Mouse (Mus musculus) heart, postnatal 0 days (tissue): Measurements from ENCODE around the gene Gm47996. TPM values are rescaled to one million over a fixed set of nuclear protein-coding genes. Genes with fewer than 3 reads are reported as not detected.
"Not testable (repeated sequence)": the region's sequence is repeated elsewhere in the genome, so short reads cannot be mapped to it uniquely, and the experiment has no call there.

Source experiments
- ATAC-seq: fragments of 200-750 bp; cut with Nextera tagmentation; 2 replicates; pipeline ENCODE4 v1.8.0; 2017; ENCODE audit warnings: low read depth, moderate number of reproducible peaks, moderate library complexity; ENCODE audit not compliant: insufficient read depth
- DNase-seq: peaks from one replicate; pipeline ENCODE4 v3.0.0-alpha.2; 2016; ENCODE audit warnings: low spot score
- H3K27ac ChIP-seq: fragments of 300-500 bp; sonication (generic); 2 replicates; pipeline ENCODE4 v1.5.1; 2014; ENCODE audit warnings: low read depth, mild to moderate bottlenecking
- H3K27me3 ChIP-seq: fragments of 300-500 bp; sonication (generic); 2 replicates; pipeline ENCODE4 v1.6.1; 2014; ENCODE audit warnings: low read length, mixed read lengths; ENCODE audit not compliant: control insufficient read depth, insufficient read depth
- H3K36me3 ChIP-seq: fragments of 300-500 bp; sonication (generic); replicated peaks from 2 replicates; pipeline ENCODE4 v1.6.1; 2014; ENCODE audit warnings: low read length, mixed read lengths; ENCODE audit not compliant: control insufficient read depth, insufficient read depth
- H3K4me1 ChIP-seq: fragments of 300-500 bp; sonication (generic); 2 replicates; pipeline ENCODE4 v1.6.1; 2014; ENCODE audit warnings: antibody characterized with exemption; ENCODE audit not compliant: control insufficient read depth, insufficient read depth
- H3K4me2 ChIP-seq: fragments of 300-500 bp; sonication (generic); 2 replicates; pipeline ENCODE4 v1.6.1; 2014; ENCODE audit warnings: low read depth, mild to moderate bottlenecking, low read length, moderate library complexity
- H3K4me3 ChIP-seq: fragments of 300-500 bp; sonication (generic); 2 replicates; pipeline ENCODE4 v1.5.1; 2014; ENCODE audit warnings: low read depth, low read length
- H3K9ac ChIP-seq: fragments of 300-500 bp; sonication (generic); replicated peaks from 2 replicates; pipeline ENCODE4 v1.6.1; 2014; ENCODE audit warnings: low read depth, low read length, mixed read lengths
- H3K9me3 ChIP-seq: fragments of 300-500 bp; sonication (generic); replicated peaks from 2 replicates; pipeline ENCODE4 v1.6.1; 2016; ENCODE audit warnings: low read length; ENCODE audit not compliant: control insufficient read depth
- CTCF ChIP-seq: IDR thresholded peaks from 2 replicates; pipeline ENCODE4 v1.5.1; 2016; ENCODE audit warnings: antibody characterized with exemption, control low read depth, low read depth
- EP300 ChIP-seq: IDR thresholded peaks from 2 replicates; pipeline ENCODE4 v1.6.1; 2016; ENCODE audit warnings: antibody characterized with exemption, low read depth
- WGBS: fragments of 180-500 bp; shearing (Covaris S2); extraction: QIAGEN DNeasy Blood & Tissue Kit; methylation state at CpG from one replicate; pipeline ENCODE4 v1.1.7; 2014; 5-methylcytosine and 5-hydroxymethylcytosine counted together
- polyA plus RNA-seq: library from polyadenylated mRNA; unstranded; fragments of >200 nt; fragmentation: Nextera tagmentation; extraction: Ambion mirVana; gene quantifications from 2 replicates; pipeline ENCODE4 v1.2.1, GENCODE M21; 2015
- total RNA-seq: library from RNA; depleted of rRNA; stranded (reverse); fragments of >200 nt; gene quantifications from 2 replicates; pipeline ENCODE4 v1.2.3, GENCODE M21; 2014; ENCODE audit warnings: low replicate concordance

Gm47996 gene
- total and polyA plus RNA-seq, 2 experiments from 2014 or later: not detected

DNA sequence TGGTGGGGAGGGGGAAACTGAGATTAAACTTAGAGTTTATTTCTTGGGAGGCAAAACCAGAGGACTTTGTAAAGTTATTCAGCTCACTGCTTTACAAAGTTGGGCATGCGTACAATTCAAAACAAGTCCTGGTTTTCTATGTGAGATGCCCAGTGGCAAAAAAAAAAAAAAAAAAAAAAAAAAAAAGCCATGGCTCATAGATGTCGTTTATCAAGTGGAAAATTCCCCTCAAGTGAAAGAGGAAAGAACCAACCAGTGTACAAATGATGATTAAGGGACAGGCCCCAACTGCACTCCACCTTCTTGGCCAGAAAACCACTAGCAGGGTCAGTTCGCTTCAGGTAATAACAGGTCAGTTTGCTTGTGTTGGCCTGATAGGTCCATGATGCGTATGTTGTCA is 21.5 kb upstream of the Gm47996 start:
- ATAC-seq: no peak
- H3K9ac ChIP-seq: no peak overlapping the region
- H3K4me2 ChIP-seq: no peak overlapping the region
- WGBS: 83% methylated on average over 4 of the region's 4 CpGs
- H3K4me1 ChIP-seq: no peaks in the 10 kb centered on the region
- H3K27ac ChIP-seq: no peak overlapping the region
- H3K27me3 ChIP-seq: no peaks in the 10 kb centered on the region
- H3K4me3 ChIP-seq: no peak overlapping the region
- H3K9me3 ChIP-seq: no peaks in the 10 kb centered on the region
- TF ChIP-seq CTCF (no peak), EP300 (no peak)
- no peak for DNase-seq
- no peaks in the 10 kb centered on the region for H3K36me3 ChIP-seq

- not testable (repeated sequence) for H3K4me1 ChIP-seq, H3K27ac ChIP-seq, H3K4me3 ChIP-seq, H3K4me2 ChIP-seq, H3K9me3 ChIP-seq, DNase-seq, H3K27me3 ChIP-seq, H3K36me3 ChIP-seq, ATAC-seq, H3K9ac ChIP-seq
- no CpG with 5 or more reads among the region's 7 CpGs for WGBS
Measured at GRCm38 (mm10) chr1:151192075-151192474, 17.9 kb upstream of the Gm47996 start, which contains the start of gene Gm8947. Gm8947 (plus strand) TSS chr1:151192376.

GRCm38 (mm10) chr1:151192739-151193138 is 17.2 kb upstream of the Gm47996 start:
- not testable (repeated sequence) for H3K9me3 ChIP-seq, H3K4me1 ChIP-seq, H3K9ac ChIP-seq, H3K4me3 ChIP-seq, ATAC-seq, DNase-seq, H3K27me3 ChIP-seq, H3K27ac ChIP-seq, H3K4me2 ChIP-seq, H3K36me3 ChIP-seq
- WGBS: 84% methylated on average over 15 of the region's 15 CpGs

DNA sequence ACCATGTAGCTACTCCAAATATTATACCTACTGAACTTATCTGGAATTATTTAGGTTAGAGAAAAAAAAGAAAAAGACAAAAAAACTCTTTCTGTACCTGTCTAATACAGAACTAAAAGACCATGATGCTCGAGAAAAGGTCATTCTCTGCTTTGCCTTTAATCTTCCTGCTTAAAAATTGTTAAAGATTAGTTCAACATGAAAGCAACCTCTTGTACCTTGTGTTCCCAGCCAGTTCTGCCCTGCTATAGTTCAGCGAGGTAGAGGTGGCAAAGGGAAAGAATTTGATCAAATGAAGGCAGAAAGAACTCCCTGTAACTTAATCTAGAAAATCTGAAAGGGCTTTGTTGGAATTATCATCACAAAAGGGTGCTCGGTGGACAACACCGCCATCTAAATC is 13.9 kb upstream of the Gm47996 start:
- not testable (repeated sequence) for H3K27ac ChIP-seq, H3K4me1 ChIP-seq
- WGBS: 77% methylated on average over 4 of the region's 4 CpGs

DNA sequence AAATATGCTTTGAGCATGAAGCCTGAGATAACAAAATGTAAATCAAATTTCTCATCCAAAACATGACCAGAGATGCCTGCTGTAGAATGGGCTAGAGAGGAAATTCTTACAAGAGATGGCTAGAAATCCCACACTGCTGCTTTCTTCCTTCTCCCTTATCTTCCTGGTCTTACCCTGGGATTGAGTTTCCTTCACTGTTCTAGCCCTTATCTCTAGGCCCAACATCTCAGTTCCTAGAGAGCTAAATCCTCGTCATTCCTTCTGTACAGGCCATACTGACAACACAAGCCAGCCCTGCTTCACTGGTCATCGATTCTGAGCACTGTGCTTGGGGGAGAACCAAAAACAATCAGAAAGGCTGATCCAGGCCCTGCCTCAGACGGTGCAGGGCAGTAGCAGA is 13.2 kb upstream of the Gm47996 start:
- not testable (repeated sequence) for H3K36me3 ChIP-seq, ATAC-seq, H3K4me2 ChIP-seq, H3K4me3 ChIP-seq, H3K27me3 ChIP-seq, H3K27ac ChIP-seq, H3K9me3 ChIP-seq, DNase-seq, H3K4me1 ChIP-seq, H3K9ac ChIP-seq
- 62% methylated on average over 3 of the region's 3 CpGs for WGBS

More for the DNA sequence above, 13.9 kb upstream of the Gm47996 start:
- not testable (repeated sequence) for H3K9ac ChIP-seq, H3K36me3 ChIP-seq, H3K4me2 ChIP-seq, DNase-seq, ATAC-seq, H3K9me3 ChIP-seq, H3K4me3 ChIP-seq, H3K27me3 ChIP-seq

- WGBS: 60% methylated on average over 2 of the region's 4 CpGs
Measured at GRCm38 (mm10) chr1:151198120-151198519, 11.8 kb upstream of the Gm47996 start, which contains the start of gene Gm47995. Gm47995 (plus strand) TSS chr1:151198448.

DNA sequence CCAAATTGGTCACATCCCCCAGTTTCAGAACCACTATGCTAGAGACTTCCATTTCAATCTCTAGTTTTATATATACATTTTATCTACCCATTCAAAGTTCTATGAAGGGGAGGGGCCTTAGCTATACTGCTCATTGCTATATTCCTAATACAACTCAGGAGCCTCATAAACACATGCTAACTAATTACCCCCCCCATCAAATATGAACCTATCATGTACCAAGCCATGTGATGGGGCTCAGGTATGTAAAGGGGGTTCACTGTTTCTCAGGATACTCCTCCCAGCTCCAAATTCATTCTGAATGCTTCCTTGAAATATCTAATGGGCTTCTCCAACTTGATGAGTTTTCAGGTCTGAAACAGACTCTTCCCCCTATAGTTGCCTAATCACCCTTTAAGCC is 9.3 kb upstream of the Gm47996 start:
- not testable (repeated sequence) for H3K9me3 ChIP-seq, H3K27ac ChIP-seq, H3K4me3 ChIP-seq, H3K27me3 ChIP-seq, H3K4me1 ChIP-seq, H3K4me2 ChIP-seq, DNase-seq, H3K36me3 ChIP-seq, ATAC-seq, H3K9ac ChIP-seq

More at GRCm38 (mm10) chr1:151198120-151198519, 11.8 kb upstream of the Gm47996 start, which contains the start of gene Gm47995:
- not testable (repeated sequence) for H3K9ac ChIP-seq, DNase-seq, ATAC-seq, H3K9me3 ChIP-seq, H3K27ac ChIP-seq, H3K36me3 ChIP-seq, H3K27me3 ChIP-seq, H3K4me3 ChIP-seq, H3K4me2 ChIP-seq, H3K4me1 ChIP-seq

DNA sequence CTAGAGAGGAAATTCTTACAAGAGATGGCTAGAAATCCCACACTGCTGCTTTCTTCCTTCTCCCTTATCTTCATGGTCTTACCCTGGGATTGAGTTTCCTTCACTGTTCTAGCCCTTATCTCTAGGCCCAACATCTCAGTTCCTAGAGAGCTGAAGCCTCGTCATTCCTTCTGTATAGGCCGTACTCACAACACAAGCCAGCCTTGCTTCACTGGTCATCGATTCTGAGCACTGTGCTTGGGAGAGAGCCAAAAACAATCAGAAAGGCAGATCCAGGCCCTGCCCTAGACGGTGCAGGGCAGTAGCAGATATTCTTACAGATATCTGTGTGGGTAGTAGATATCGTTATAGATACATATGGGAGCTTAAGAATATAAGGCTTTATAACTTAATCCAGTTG is 7.2 kb upstream of the Gm47996 start:
- H3K27me3 ChIP-seq, H3K9me3 ChIP-seq, H3K4me3 ChIP-seq, H3K4me1 ChIP-seq, DNase-seq, H3K27ac ChIP-seq, H3K4me2 ChIP-seq, ATAC-seq, H3K36me3 ChIP-seq, H3K9ac ChIP-seq: not testable (repeated sequence)
- 34% methylated on average over 3 of the region's 5 CpGs for WGBS

- not testable (repeated sequence) for H3K4me1 ChIP-seq, DNase-seq, H3K27ac ChIP-seq, H3K9ac ChIP-seq, H3K9me3 ChIP-seq, H3K27me3 ChIP-seq, H3K4me2 ChIP-seq, H3K36me3 ChIP-seq, ATAC-seq, H3K4me3 ChIP-seq
- no CpG with 5 or more reads among the region's 6 CpGs for WGBS
Measured at GRCm38 (mm10) chr1:151203818-151204217, 6.1 kb upstream of the Gm47996 start, which contains the start of gene 3110040M04Rik. 3110040M04Rik (plus strand) TSS chr1:151204121.
